Mouse (Mus musculus) heart, embryonic 16.5 days (tissue): ENCODE data around the gene Lrsam1. TPM values are rescaled to one million over a fixed set of nuclear protein-coding genes. Genes with fewer than 3 reads are reported as not detected.

ENCODE experiments used
- ATAC-seq: fragments of 200-750 bp; cut with Nextera tagmentation; replicated peaks from 2 replicates; pipeline ENCODE4 v1.8.0; 2017; ENCODE audit warnings: moderate number of reproducible peaks; ENCODE audit not compliant: insufficient read depth, low FRiP score; ENCODE audit errors: extremely low read depth
- H3K27ac ChIP-seq: fragments of 300-500 bp; sonication (generic); 2 replicates; pipeline ENCODE4 v1.5.1; 2014; ENCODE audit warnings: mild to moderate bottlenecking, low read length, control low read depth, moderate library complexity
- H3K27me3 ChIP-seq: fragments of 300-500 bp; sonication (generic); 2 replicates; pipeline ENCODE4 v1.6.1; 2014; ENCODE audit warnings: low read length, mixed read lengths; ENCODE audit not compliant: control insufficient read depth, insufficient read depth
- H3K36me3 ChIP-seq: fragments of 300-500 bp; sonication (generic); 2 replicates; pipeline ENCODE4 v1.6.1; 2014; ENCODE audit not compliant: control insufficient read depth, insufficient read depth
- H3K4me1 ChIP-seq: fragments of 300-500 bp; sonication (generic); 2 replicates; pipeline ENCODE4 v1.6.1; 2014; ENCODE audit warnings: low read length, mixed read lengths; ENCODE audit not compliant: control insufficient read depth, insufficient read depth
- H3K4me2 ChIP-seq: fragments of 300-500 bp; sonication (generic); 2 replicates; pipeline ENCODE4 v1.6.1; 2014; ENCODE audit warnings: low read depth, mild to moderate bottlenecking, control low read depth, low read length
- H3K4me3 ChIP-seq: fragments of 300-500 bp; sonication (generic); 2 replicates; pipeline ENCODE4 v1.5.1; 2014; ENCODE audit warnings: mild to moderate bottlenecking, control low read depth, low read length
- H3K9ac ChIP-seq: fragments of 300-500 bp; sonication (generic); 2 replicates; pipeline ENCODE4 v1.6.1; 2014; ENCODE audit warnings: low read length, control low read depth
- H3K9me3 ChIP-seq: fragments of 300-500 bp; sonication (generic); replicated peaks from 2 replicates; pipeline ENCODE4 v1.6.1; 2016; ENCODE audit warnings: low read length; ENCODE audit not compliant: control insufficient read depth
- WGBS: fragments of 180-500 bp; shearing (Covaris S2); extraction: QIAGEN DNeasy Blood & Tissue Kit; methylation state at CpG from one replicate; pipeline ENCODE4 v1.1.7; 2014; 5-methylcytosine and 5-hydroxymethylcytosine counted together
- polyA plus RNA-seq: library from polyadenylated mRNA; unstranded; fragments of >200 nt; fragmentation: Nextera tagmentation; extraction: Ambion mirVana; gene quantifications from 2 replicates; pipeline ENCODE4 v1.2.1, GENCODE M21; 2015

The Lrsam1 gene
- polyA plus RNA-seq, 1 experiment from 2014 or later = 8.8 TPM

- H3K4me2 ChIP-seq = no peak overlapping the region
- no peaks in the 10 kb centered on the region for H3K27me3 ChIP-seq
- peaks cover 12% of the 10 kb centered on the region for H3K36me3 ChIP-seq
- H3K9me3 ChIP-seq = no peaks in the 10 kb centered on the region
- H3K4me1 ChIP-seq = peaks cover 11% of the 10 kb centered on the region
- H3K27ac ChIP-seq = no peak overlapping the region
- no peak for ATAC-seq
- 89% methylated on average over 8 of the region's 8 CpGs for WGBS
- H3K4me3 ChIP-seq = no peak overlapping the region
- no peak overlapping the region for H3K9ac ChIP-seq
These were observed 12.8 kb upstream of the Lrsam1 start for GRCm38 (mm10) chr2:32974216-32974615.

DNA sequence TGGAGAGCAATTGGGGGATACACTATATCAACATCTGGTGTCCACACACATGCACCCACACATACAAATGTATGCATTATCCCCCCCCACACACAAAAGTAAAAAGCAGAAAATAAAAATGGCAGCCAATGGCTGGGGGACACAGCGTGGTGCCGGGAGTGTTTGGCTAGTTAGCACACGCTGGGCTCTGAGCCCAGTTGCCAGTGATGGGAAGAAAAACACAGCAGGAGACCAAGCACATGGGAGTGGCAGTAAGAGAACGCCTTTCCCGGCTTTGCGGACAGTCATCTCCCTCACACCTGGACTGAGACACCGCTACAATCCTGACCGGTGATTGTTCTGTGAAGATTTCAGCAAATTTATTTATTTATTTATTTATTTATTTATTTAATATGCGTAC is 9.8 kb upstream of the Lrsam1 start:
- Histone ChIP-seq H3K27ac (no peak overlapping the region), H3K4me3 (no peak overlapping the region), H3K9me3 (no peaks in the 10 kb centered on the region), H3K36me3 (peaks cover 12% of the 10 kb centered on the region), H3K4me1 (peaks cover 30% of the 10 kb centered on the region), H3K9ac (no peak overlapping the region), H3K4me2 (no peak overlapping the region), H3K27me3 (no peaks in the 10 kb centered on the region)
- WGBS = 57% methylated on average over 9 of the region's 9 CpGs
- no peak for ATAC-seq

DNA sequence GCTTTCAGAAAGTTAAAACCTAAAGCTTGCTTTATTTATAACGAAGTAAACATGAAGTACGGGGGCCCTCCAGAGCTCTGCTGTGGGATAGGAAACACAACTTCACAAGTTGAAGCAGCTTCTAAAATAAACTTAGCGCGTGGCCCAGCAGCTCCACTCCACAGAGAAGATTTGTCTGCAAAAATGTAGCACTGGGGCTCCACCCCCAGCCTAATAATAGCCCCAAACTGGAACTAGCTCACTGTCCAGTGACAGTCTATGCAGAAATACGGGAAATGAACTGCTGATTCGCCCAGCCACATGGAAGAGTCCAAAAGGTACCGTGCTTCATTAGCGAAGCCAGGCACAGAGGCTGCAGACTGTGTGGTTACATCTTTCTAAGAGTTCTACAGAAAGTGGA is 7.9 kb upstream of the Lrsam1 start:
- Histone ChIP-seq H3K27me3 (no peaks in the 10 kb centered on the region), H3K4me2 (peak overlapping the region; percentile 53), H3K9ac (peak overlapping the region; percentile 45), H3K4me1 (peaks cover 37% of the 10 kb centered on the region), H3K27ac (peak overlapping the region; percentile 100), H3K36me3 (peaks cover 15% of the 10 kb centered on the region), H3K4me3 (peak overlapping the region; percentile 34), H3K9me3 (no peaks in the 10 kb centered on the region)
- peak; percentile 39; the same call in 1 of the 2 replicates for ATAC-seq
- 39% methylated on average over 8 of the region's 8 CpGs for WGBS

DNA sequence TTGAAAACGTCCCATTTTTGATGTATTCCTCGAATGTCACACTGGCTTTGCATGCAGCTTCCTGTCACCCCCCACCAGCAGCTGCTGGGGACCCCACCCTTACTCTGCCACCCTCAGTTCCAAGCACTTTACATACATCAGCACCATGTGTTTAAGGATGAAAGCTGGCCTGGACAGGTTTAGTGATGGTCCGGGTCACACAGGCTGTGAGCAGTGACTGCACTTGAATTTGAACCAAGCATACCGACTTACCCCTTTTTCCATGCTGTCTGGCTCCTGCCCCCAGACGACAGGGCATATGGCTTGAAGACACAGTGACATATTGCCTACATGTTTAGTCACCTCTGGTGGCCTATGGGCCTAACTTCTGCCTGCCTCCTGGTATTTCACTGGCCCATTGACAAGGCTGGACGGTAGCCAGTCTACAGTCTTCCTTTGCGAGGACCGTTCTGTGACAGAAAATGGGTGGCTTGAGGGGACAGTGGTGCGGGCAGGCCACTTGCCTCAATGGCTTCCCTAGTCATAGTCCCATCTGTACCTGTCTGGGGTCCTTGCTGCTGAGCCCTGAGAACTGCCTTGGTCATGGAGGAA is 6.7 kb upstream of the Lrsam1 start:
- H3K9me3 ChIP-seq = no peaks in the 10 kb centered on the region
- H3K27me3 ChIP-seq = no peaks in the 10 kb centered on the region
- H3K4me3 ChIP-seq = no peak overlapping the region
- H3K36me3 ChIP-seq = peaks cover 20% of the 10 kb centered on the region
- H3K27ac ChIP-seq = peak overlapping the region; percentile 100
- WGBS = 80% methylated on average over 9 of the region's 9 CpGs
- peak overlapping the region; percentile 96 for H3K4me2 ChIP-seq
- H3K9ac ChIP-seq = peak overlapping the region; percentile 90
- H3K4me1 ChIP-seq = peaks cover 45% of the 10 kb centered on the region
- ATAC-seq = no peak

DNA sequence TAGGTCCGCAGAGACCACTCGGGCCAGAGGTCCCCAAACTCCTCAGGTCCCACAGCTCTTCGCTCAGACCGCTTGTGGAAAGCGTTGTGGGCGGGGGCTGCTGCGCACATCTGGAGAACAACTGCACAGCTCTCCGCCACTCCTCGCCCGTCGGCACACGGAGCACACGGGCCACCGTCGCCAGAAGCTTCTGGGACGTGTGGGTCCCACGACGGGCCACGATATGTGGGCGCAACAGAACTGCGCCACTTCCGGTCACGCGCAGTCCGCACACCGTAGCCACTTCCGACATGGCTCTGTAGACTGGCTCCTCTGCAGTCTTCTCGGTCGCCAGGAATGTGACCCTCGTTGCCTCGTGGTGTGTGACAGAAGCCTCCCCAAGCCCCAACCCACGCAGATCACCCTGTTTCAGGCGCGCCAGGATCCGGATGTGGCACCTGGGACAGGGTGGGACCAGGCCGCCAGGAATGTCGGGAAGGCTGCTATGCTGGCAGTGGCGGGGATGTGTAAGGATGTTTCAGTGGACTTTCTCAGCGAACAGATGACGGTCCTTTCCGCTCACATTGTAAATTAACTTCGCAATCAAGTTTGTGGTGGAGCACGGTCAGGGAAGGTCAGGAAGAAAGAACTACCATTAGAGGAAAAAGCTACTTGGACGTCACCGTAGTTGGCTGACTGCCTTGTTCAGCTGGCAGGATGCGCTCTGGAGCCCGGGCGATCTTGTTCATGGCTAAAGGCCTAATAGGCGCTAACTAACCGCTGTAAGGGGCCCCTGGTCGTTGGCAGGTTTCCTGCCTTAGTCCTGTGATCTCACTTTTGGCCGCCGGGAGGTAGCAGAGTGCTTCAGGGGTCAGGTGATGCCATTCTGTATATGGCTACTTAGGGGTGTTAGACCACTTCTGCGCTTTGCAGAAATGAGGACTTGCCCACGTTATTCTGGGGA is 5.5 kb upstream of the Lrsam1 start:
- no peaks in the 10 kb centered on the region for H3K9me3 ChIP-seq
- peak; percentile 78 for ATAC-seq
- H3K4me3 ChIP-seq = peak overlapping the region; percentile 84
- under 1% methylated on average over 55 of the region's 55 CpGs for WGBS
- peak overlapping the region; percentile 100 for H3K27ac ChIP-seq
- H3K4me2 ChIP-seq = peak overlapping the region; percentile 96
- H3K9ac ChIP-seq = peak overlapping the region; percentile 90
- no peaks in the 10 kb centered on the region for H3K27me3 ChIP-seq
- peaks cover 22% of the 10 kb centered on the region for H3K36me3 ChIP-seq
- H3K4me1 ChIP-seq = peaks cover 51% of the 10 kb centered on the region

DNA sequence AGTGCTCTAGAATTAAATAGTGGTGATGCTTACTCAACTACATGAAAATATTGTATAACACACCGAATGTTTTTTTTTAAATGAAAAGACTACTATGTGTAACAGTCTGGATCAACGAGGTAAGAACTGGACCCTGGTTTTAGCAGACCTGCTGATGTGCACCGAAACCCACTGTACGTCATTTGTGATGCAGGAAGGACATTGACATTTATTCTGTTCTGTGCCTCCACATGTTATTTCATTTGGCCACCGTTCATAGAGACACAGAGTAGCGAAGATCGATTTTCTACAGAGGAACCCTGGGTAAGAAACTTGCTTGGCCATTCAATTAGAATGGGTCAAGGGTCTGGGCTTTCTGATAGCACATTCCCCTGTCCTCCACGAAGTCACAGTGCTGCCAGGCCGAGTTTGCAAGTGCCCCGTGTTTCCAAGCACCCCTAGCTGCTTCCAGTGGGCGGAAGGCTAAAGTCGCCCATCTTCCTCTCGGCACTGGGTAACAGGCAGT is 4.8 kb upstream of the Lrsam1 start:
- Histone ChIP-seq H3K27me3 (no peaks in the 10 kb centered on the region), H3K9me3 (no peaks in the 10 kb centered on the region), H3K4me2 (peak overlapping the region; percentile 96), H3K9ac (peak overlapping the region; percentile 90), H3K36me3 (peaks cover 22% of the 10 kb centered on the region), H3K4me1 (peaks cover 50% of the 10 kb centered on the region), H3K4me3 (peak overlapping the region; percentile 84), H3K27ac (peak overlapping the region; percentile 100)
- 8% methylated on average over 13 of the region's 13 CpGs for WGBS
- ATAC-seq = no peak

DNA sequence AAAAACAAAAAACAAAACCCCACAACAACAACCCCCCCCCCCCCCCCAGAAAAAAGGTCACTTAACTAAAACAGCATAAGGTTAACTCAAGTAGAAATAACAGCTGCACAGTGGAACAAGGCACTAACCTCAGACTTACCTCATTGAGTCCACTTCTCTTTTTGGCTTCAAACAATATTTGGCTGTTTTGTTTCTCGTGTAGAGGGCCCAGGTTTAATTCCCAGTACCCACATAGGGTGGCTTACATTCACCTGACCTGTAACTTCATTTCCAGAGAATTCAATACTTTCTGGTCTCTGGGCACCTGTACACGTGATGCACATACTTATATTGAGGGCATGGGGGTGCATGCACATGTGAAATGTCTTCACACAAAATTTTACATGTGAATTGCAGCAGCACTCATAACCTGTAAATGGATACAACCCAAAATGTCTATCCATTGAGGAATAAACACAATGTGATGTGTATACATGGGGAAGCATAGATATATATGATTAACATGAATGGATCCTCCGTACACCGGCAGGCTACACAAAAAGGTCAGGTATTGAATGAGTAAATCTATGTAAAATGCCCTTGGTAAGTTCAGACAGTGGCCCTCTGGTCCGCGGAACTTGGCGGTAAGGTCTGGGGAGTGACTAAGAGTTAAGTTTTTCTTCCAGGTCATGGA is 4.2 kb upstream of the Lrsam1 start:
- Histone ChIP-seq H3K27ac (peak overlapping the region; percentile 26; the same call in 1 of the 2 replicates), H3K4me3 (no peak overlapping the region), H3K4me1 (peaks cover 53% of the 10 kb centered on the region), H3K4me2 (peak overlapping the region; percentile 96; the same call in 1 of the 2 replicates), H3K27me3 (no peaks in the 10 kb centered on the region), H3K9ac (no peak overlapping the region), H3K36me3 (peaks cover 22% of the 10 kb centered on the region), H3K9me3 (no peaks in the 10 kb centered on the region)
- 16% methylated on average over 7 of the region's 7 CpGs for WGBS
- ATAC-seq = no peak

- ATAC-seq = no peak
- Histone ChIP-seq H3K27ac (no peak overlapping the region), H3K27me3 (no peaks in the 10 kb centered on the region), H3K4me1 (peaks cover 52% of the 10 kb centered on the region), H3K9me3 (no peaks in the 10 kb centered on the region), H3K9ac (no peak overlapping the region), H3K36me3 (peaks cover 22% of the 10 kb centered on the region), H3K4me2 (no peak overlapping the region), H3K4me3 (no peak overlapping the region)
- WGBS = 40% methylated on average over 10 of the region's 10 CpGs
These were observed 3.4 kb upstream of the Lrsam1 start for GRCm38 (mm10) chr2:32964659-32965457.
